Mouse (Mus musculus) spleen, adult 2 months (tissue): Measurements from ENCODE around the gene Spty2d1.

Source experiments
- CTCF ChIP-seq: fragments of 200-500 bp; IDR thresholded peaks from 2 replicates; pipeline ENCODE4 v1.5.1; 2011; ENCODE audit warnings: mild to moderate bottlenecking, inconsistent platforms; ENCODE audit not compliant: insufficient read depth, insufficient read length, insufficient replicate concordance; ENCODE audit errors: extremely low read depth
- POLR2A ChIP-seq: fragments of 200-500 bp; IDR thresholded peaks from 2 replicates; pipeline ENCODE4 v1.6.1; 2011; ENCODE audit warnings: low read depth, low read length, inconsistent platforms

GRCm38 (mm10) chr7:46969898-46970297 is 38.3 kb downstream of the Spty2d1 start:
- TF ChIP-seq CTCF, result no peak
- TF ChIP-seq POLR2A, result no peak
